Mouse (Mus musculus): ENCODE measurements around the gene Plch2.

GRCm38 (mm10) chr4:154960690-154961225 is 95.8 kb downstream of the Plch2 start, which contains the start of gene Hes5:
- no peak for TF ChIP-seq E2F4 (IDR thresholded peaks at IDR 0.05; ENCODE audit: insufficient read depth)
- TF ChIP-seq POLR2AphosphoS2 (IDR thresholded peaks at IDR 0.05; ENCODE audit: insufficient read length, low read depth), result no peak
- TF ChIP-seq POLR2A (IDR thresholded peaks at IDR 0.05; ENCODE audit: insufficient read length, low read depth), result no peak
- TF ChIP-seq TCF12 (IDR thresholded peaks at IDR 0.05; ENCODE audit: insufficient read depth, poor library complexity, severe bottlenecking), result no peak
- no peak for TF ChIP-seq MYOD1 (IDR thresholded peaks at IDR 0.05; ENCODE audit: control insufficient read depth in 1 of 3, insufficient read length in 2 of 3, low read depth in 2 of 3)
- no peak for TF ChIP-seq MYOG (IDR thresholded peaks at IDR 0.05; ENCODE audit: control insufficient read depth in 1 of 3, insufficient read depth in 1 of 3, insufficient read length in 2 of 3, low read depth in 2 of 3)
- no peak for TF ChIP-seq MAX (IDR thresholded peaks at IDR 0.05; ENCODE audit: low read depth)
- TF ChIP-seq USF1 (IDR thresholded peaks at IDR 0.05; ENCODE audit: low read depth), result no peak
- no peak for TF ChIP-seq CEBPB (IDR thresholded peaks at IDR 0.05; ENCODE audit: insufficient read depth, poor library complexity, severe bottlenecking)
- TF ChIP-seq SRF (IDR thresholded peaks at IDR 0.05; ENCODE audit: control insufficient read depth, insufficient read length, low read depth), result no peak
- no peak for TF ChIP-seq TCF3 (IDR thresholded peaks at IDR 0.05; ENCODE audit: insufficient read length, low read depth)
